Mouse (Mus musculus) heart, adult 11 months (tissue): ENCODE measurements around the gene Tmem87a.

Experiments
- DNase-seq: peaks from one replicate; pipeline ENCODE4 v3.0.0; 2022

The Tmem87a gene

GRCm38 (mm10) chr2:120403986-120404822 lies at the start of gene Tmem87a:
TSS of gene Tmem87a (minus strand) at chr2:120404113.
- peak; percentile 99 for DNase-seq

GRCm38 (mm10) chr2:120452600-120452999 lies 48.7 kb upstream of the Tmem87a start:
- peak; percentile 61 for DNase-seq

GRCm38 (mm10) chr2:120450724-120451123 lies 46.8 kb upstream of the Tmem87a start:
- no peak for DNase-seq

GRCm38 (mm10) chr2:120447306-120447705 lies 43.4 kb upstream of the Tmem87a start:
- no peak for DNase-seq

- no peak for DNase-seq
Measured at GRCm38 (mm10) chr2:120446373-120446772, 42.5 kb upstream of the Tmem87a start.

GRCm38 (mm10) chr2:120444486-120444885 lies 40.6 kb upstream of the Tmem87a start:
- DNase-seq = peak; percentile 63

GRCm38 (mm10) chr2:120424386-120424785 lies 20.5 kb upstream of the Tmem87a start:
- peak; percentile 61 for DNase-seq

- DNase-seq = peak; percentile 45
Measured at GRCm38 (mm10) chr2:120414738-120415414, 11.0 kb upstream of the Tmem87a start.

GRCm38 (mm10) chr2:120414113-120414512 lies 10.2 kb upstream of the Tmem87a start:
- DNase-seq = peak; percentile 18

- DNase-seq = peak; percentile 64
Measured at GRCm38 (mm10) chr2:120411096-120411628, 7.2 kb upstream of the Tmem87a start.

GRCm38 (mm10) chr2:120404823-120405765 lies 1.2 kb upstream of the Tmem87a start:
- DNase-seq = peak; percentile 87

GRCm38 (mm10) chr2:120403653-120403985 lies 294 bp downstream of the Tmem87a start, which contains the start of gene Ganc:
TSS of gene Ganc (plus strand) at chr2:120403896.
- no peak for DNase-seq

- no peak for DNase-seq
Measured at GRCm38 (mm10) chr2:120402813-120403212, 1.1 kb downstream of the Tmem87a start.

- no peak for DNase-seq
Measured at GRCm38 (mm10) chr2:120397951-120398350, 6.0 kb downstream of the Tmem87a start.

GRCm38 (mm10) chr2:120392406-120392805 lies 11.5 kb downstream of the Tmem87a start:
- DNase-seq = no peak

- peak; percentile 42 for DNase-seq
Measured at GRCm38 (mm10) chr2:120390934-120391333, 13.0 kb downstream of the Tmem87a start.

GRCm38 (mm10) chr2:120389376-120389775 lies 14.5 kb downstream of the Tmem87a start:
- DNase-seq = peak; percentile 39

- no peak for DNase-seq
Measured at GRCm38 (mm10) chr2:120387291-120387690, 16.6 kb downstream of the Tmem87a start.

- DNase-seq = no peak
Measured at GRCm38 (mm10) chr2:120386264-120386663, 17.6 kb downstream of the Tmem87a start.

GRCm38 (mm10) chr2:120373858-120374257 lies 30.1 kb downstream of the Tmem87a start:
- peak; percentile 72 for DNase-seq

- peak; percentile 74 for DNase-seq
Measured at GRCm38 (mm10) chr2:120367416-120368207, 36.3 kb downstream of the Tmem87a start.

GRCm38 (mm10) chr2:120366501-120366900 lies 37.4 kb downstream of the Tmem87a start:
- DNase-seq = peak; percentile 48
